Mouse (Mus musculus) stomach, postnatal 0 days (tissue): ENCODE measurements at regions not wholly inside any gene's neighbourhood (a gene's known extent, or its start where the extent isn't known, plus 50 kb on each side); places are given as distances from the start of the nearest gene placed in this dataset.
"Not testable (repeated sequence)": the region's sequence is repeated elsewhere in the genome, so short reads cannot be mapped to it uniquely, and the experiment has no call there.

ENCODE experiments used
- ATAC-seq: fragments of 200-750 bp; cut with Nextera tagmentation; 2 replicates; pipeline ENCODE4 v1.8.0; 2017; ENCODE audit not compliant: low FRiP score, low TSS enrichment
- DNase-seq: peaks from one replicate; pipeline ENCODE4 v3.0.0-alpha.2; 2016; ENCODE audit warnings: low spot score
- H3K27ac ChIP-seq: fragments of 300-500 bp; sonication (generic); replicated peaks from 2 replicates; pipeline ENCODE4 v1.5.1; 2014; ENCODE audit warnings: mild to moderate bottlenecking, control low read depth
- H3K27me3 ChIP-seq: fragments of 300-500 bp; sonication (generic); 2 replicates; pipeline ENCODE4 v1.6.1; 2014; ENCODE audit warnings: low read length; ENCODE audit not compliant: control insufficient read depth, insufficient read depth
- H3K36me3 ChIP-seq: fragments of 300-500 bp; sonication (generic); 2 replicates; pipeline ENCODE4 v1.6.1; 2014; ENCODE audit warnings: low read length, mixed read lengths; ENCODE audit not compliant: control insufficient read depth, insufficient read depth
- H3K4me1 ChIP-seq: fragments of 300-500 bp; sonication (generic); replicated peaks from 2 replicates; pipeline ENCODE4 v1.6.1; 2014; ENCODE audit warnings: antibody characterized with exemption; ENCODE audit not compliant: control insufficient read depth, insufficient read depth
- H3K4me2 ChIP-seq: fragments of 300-500 bp; sonication (generic); replicated peaks from 2 replicates; pipeline ENCODE4 v1.6.1; 2014; ENCODE audit warnings: low read depth, mild to moderate bottlenecking, control low read depth, moderate library complexity
- H3K4me3 ChIP-seq: fragments of 300-500 bp; sonication (generic); 2 replicates; pipeline ENCODE4 v1.5.1; 2014; ENCODE audit warnings: low read depth, low read length, control low read depth
- H3K9ac ChIP-seq: fragments of 300-500 bp; sonication (generic); 2 replicates; pipeline ENCODE4 v1.6.1; 2014; ENCODE audit warnings: mild to moderate bottlenecking, low read length, control low read depth, mixed read lengths
- H3K9me3 ChIP-seq: fragments of 300-500 bp; sonication (generic); 2 replicates; pipeline ENCODE4 v1.6.1; 2016; ENCODE audit warnings: low read length; ENCODE audit not compliant: control insufficient read depth
- CTCF ChIP-seq: IDR thresholded peaks from 2 replicates; pipeline ENCODE4 v1.5.1; 2016; ENCODE audit warnings: antibody characterized with exemption, low read depth, mild to moderate bottlenecking, moderate library complexity
- EP300 ChIP-seq: optimal IDR thresholded peaks from 2 replicates; pipeline ENCODE3; 2016; ENCODE audit warnings: antibody characterized with exemption
- WGBS: fragments of 180-500 bp; shearing (Covaris S2); extraction: QIAGEN DNeasy Blood & Tissue Kit; methylation state at CpG from one replicate; pipeline ENCODE4 v1.1.7; 2014; 5-methylcytosine and 5-hydroxymethylcytosine counted together

- not testable (repeated sequence) for H3K36me3 ChIP-seq, ATAC-seq, H3K9me3 ChIP-seq, H3K27ac ChIP-seq, H3K4me2 ChIP-seq, H3K27me3 ChIP-seq, H3K4me3 ChIP-seq, H3K4me1 ChIP-seq, H3K9ac ChIP-seq, DNase-seq
- WGBS = 88% methylated on average over 4 of the region's 4 CpGs
Observed at GRCm38 (mm10) chr14:19080001-19080400, 185.9 kb upstream of the Ube2e2 start.

DNA sequence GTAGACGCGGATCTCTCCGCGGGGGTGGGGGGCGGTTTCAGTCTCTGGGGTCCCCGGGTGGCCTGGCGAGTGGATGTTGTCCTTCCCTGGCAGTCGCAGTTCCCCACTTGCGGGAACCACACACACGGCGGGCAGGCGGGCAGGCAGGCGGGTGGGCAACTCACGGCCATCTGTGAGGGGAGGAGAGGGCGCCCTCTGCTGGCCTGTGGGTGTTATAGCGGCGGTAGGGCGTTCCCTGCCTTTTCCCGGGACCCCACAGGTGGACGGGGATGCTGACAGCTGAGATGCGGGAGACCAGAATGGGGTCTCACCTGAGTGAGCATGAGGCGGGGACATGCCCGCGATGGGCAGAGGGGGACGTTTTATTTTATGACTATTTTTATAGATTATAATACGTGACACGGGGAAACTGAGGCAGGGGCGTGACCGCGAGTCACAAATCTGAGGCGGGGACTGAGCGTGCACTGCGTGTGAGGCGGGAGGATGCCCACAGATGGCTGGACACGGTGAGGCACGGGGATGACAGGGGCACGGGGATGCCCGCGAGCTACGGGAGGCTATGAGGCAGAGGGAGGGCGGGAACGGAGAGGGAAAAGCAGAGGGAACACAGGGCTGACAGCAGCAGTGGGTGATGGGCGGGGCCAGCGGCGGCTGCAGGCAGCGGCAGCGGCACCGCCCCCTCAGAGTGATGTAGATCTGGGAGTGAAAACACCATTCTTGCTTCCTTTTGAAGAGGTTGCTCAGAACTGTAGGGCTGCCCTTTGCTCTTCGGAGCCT lies 148.1 kb upstream of the Ube2e2 start:
- H3K36me3 ChIP-seq = no peaks in the 10 kb centered on the region
- H3K4me1 ChIP-seq = no peaks in the 10 kb centered on the region
- ATAC-seq = peak; percentile 74
- no peak for TF ChIP-seq EP300
- peak; percentile 88 for TF ChIP-seq CTCF
- no peaks in the 10 kb centered on the region for H3K9me3 ChIP-seq
- peak overlapping the region; percentile 37 for H3K4me3 ChIP-seq
- DNase-seq = peak; percentile 65
- no peak overlapping the region for H3K27ac ChIP-seq
- H3K9ac ChIP-seq = peak overlapping the region; percentile 41
- peak overlapping the region; percentile 68 for H3K4me2 ChIP-seq
- WGBS = 2% methylated on average over 48 of the region's 49 CpGs
- H3K27me3 ChIP-seq = no peaks in the 10 kb centered on the region

- Histone ChIP-seq H3K9ac (no peak overlapping the region), H3K36me3 (no peaks in the 10 kb centered on the region), H3K27ac (no peak overlapping the region), H3K4me1 (no peaks in the 10 kb centered on the region), H3K27me3 (no peaks in the 10 kb centered on the region), H3K4me2 (no peak overlapping the region), H3K4me3 (no peak overlapping the region), H3K9me3 (no peaks in the 10 kb centered on the region)
- 12% methylated on average over 2 of the region's 2 CpGs for WGBS
- no peak for ATAC-seq
- DNase-seq = no peak
- no peak for TF ChIP-seq EP300
- TF ChIP-seq CTCF = no peak
Observed at GRCm38 (mm10) chr14:19020102-19020501, 126.0 kb upstream of the Ube2e2 start.

GRCm38 (mm10) chr14:19015406-19015805 lies 121.3 kb upstream of the Ube2e2 start:
- H3K4me2 ChIP-seq = no peak overlapping the region
- H3K27me3 ChIP-seq = no peaks in the 10 kb centered on the region
- no peaks in the 10 kb centered on the region for H3K4me1 ChIP-seq
- no peaks in the 10 kb centered on the region for H3K9me3 ChIP-seq
- 40% methylated on average over 4 of the region's 4 CpGs for WGBS
- DNase-seq = no peak
- H3K27ac ChIP-seq = no peak overlapping the region
- no peak overlapping the region for H3K4me3 ChIP-seq
- no peaks in the 10 kb centered on the region for H3K36me3 ChIP-seq
- no peak for ATAC-seq
- TF ChIP-seq CTCF (no peak), EP300 (no peak)
- no peak overlapping the region for H3K9ac ChIP-seq

- WGBS = 91% methylated on average over 2 of the region's 2 CpGs
- not testable (repeated sequence) for H3K27me3 ChIP-seq, H3K27ac ChIP-seq, H3K4me1 ChIP-seq, H3K4me2 ChIP-seq, H3K9me3 ChIP-seq, ATAC-seq, DNase-seq, H3K4me3 ChIP-seq, H3K9ac ChIP-seq, H3K36me3 ChIP-seq
- TF ChIP-seq CTCF = peak; percentile 44
Observed at GRCm38 (mm10) chr14:19013558-19013957, 119.5 kb upstream of the Ube2e2 start.

DNA sequence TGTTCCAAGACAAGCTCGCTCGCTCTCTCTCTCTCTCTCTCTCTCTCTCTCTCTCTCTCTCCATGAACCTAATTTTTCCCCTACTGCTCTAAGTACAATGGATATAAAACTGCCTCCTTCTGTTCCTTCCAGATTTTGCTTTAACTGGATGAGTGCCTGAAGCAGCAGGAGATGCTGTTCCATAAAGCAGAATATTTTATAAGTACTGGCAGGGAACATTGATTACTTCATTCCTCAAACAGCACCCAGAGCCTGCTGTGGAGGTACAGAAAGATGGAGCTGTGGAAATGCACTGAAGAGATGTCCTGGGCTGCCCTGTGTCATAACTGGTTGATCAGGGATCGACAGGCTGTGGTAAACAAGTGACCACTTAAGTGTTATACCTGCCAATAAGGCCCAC lies 89.8 kb upstream of the Ube2e2 start:
- ATAC-seq (no peak), DNase-seq (no peak)
- H3K36me3 ChIP-seq = no peaks in the 10 kb centered on the region
- no peak overlapping the region for H3K4me3 ChIP-seq
- no peaks in the 10 kb centered on the region for H3K4me1 ChIP-seq
- H3K9me3 ChIP-seq = no peaks in the 10 kb centered on the region
- 84% methylated on average over 3 of the region's 3 CpGs for WGBS
- H3K4me2 ChIP-seq = no peak overlapping the region
- H3K27ac ChIP-seq = no peak overlapping the region
- no peak overlapping the region for H3K9ac ChIP-seq
- no peak for TF ChIP-seq EP300
- TF ChIP-seq CTCF = no peak
- H3K27me3 ChIP-seq = no peaks in the 10 kb centered on the region
